Mouse (Mus musculus) neural tube, embryonic 13.5 days (tissue): Measurements from ENCODE around the gene Irf2bp1. TPM values are rescaled to one million over a fixed set of nuclear protein-coding genes. Genes with fewer than 3 reads are reported as not detected.

Source experiments
- polyA plus RNA-seq: library from polyadenylated mRNA; unstranded; fragments of >200 nt; fragmentation: Nextera tagmentation; extraction: Ambion mirVana; gene quantifications from 2 replicates; pipeline ENCODE4 v1.2.1, GENCODE M21; 2015

Irf2bp1 gene
- polyA plus RNA-seq, 1 experiment from 2014 or later = 28.4 TPM

Other genes starting within 250 kb of the Irf2bp1 start
- not detected in 2 replicates for gene Psg19, start 205.5 kb upstream of the Irf2bp1 start, polyA plus RNA-seq
- not detected in 2 replicates for gene Psg17, start 182.4 kb upstream of the Irf2bp1 start, polyA plus RNA-seq
- 0.17 and 0.59 TPM in 2 replicates for gene Mill2, start 164.1 kb upstream of the Irf2bp1 start, polyA plus RNA-seq
- gene Pglyrp1, start 132.7 kb upstream of the Irf2bp1 start, polyA plus RNA-seq = 12.6 and 12.8 TPM in 2 replicates
- 19.7 and 23.0 TPM in 2 replicates for gene Ccdc61, start 93.6 kb upstream of the Irf2bp1 start, polyA plus RNA-seq
- gene Nova2, start 78.2 kb upstream of the Irf2bp1 start, polyA plus RNA-seq = 9.7 and 10.7 TPM in 2 replicates
- 0.56 TPM in 2 replicates for gene Nanos2, start 16.6 kb upstream of the Irf2bp1 start, polyA plus RNA-seq
- 5.8 and 7.4 TPM in 2 replicates for gene Mypop, start 12.8 kb upstream of the Irf2bp1 start, polyA plus RNA-seq
- gene Foxa3, start 19.5 kb downstream of the Irf2bp1 start, polyA plus RNA-seq = 0.13 and 0.14 TPM in 2 replicates
- gene Sympk, start 20.3 kb downstream of the Irf2bp1 start, polyA plus RNA-seq = 30.4 and 32.7 TPM in 2 replicates
- gene Rsph6a, start 50.6 kb downstream of the Irf2bp1 start, polyA plus RNA-seq = not detected in 2 replicates
- gene Dmwd, start 72.2 kb downstream of the Irf2bp1 start, polyA plus RNA-seq = 25.1 and 26.0 TPM in 2 replicates
- 10.5 and 10.7 TPM in 2 replicates for gene Dmpk, start 79.8 kb downstream of the Irf2bp1 start, polyA plus RNA-seq
- gene Six5, start 90.5 kb downstream of the Irf2bp1 start, polyA plus RNA-seq = 2.5 and 3.2 TPM in 2 replicates
- gene Gm4969, start 114.3 kb downstream of the Irf2bp1 start, polyA plus RNA-seq = 2.1 and 2.3 TPM in 2 replicates
- gene Fbxo46, start 115.8 kb downstream of the Irf2bp1 start, polyA plus RNA-seq = 17.7 and 18.1 TPM in 2 replicates
- gene Qpctl, start 145.2 kb downstream of the Irf2bp1 start, polyA plus RNA-seq = 21.7 and 22.2 TPM in 2 replicates
- gene Snrpd2, start 145.7 kb downstream of the Irf2bp1 start, polyA plus RNA-seq = 108 and 118 TPM in 2 replicates
- gene Gipr, start 162.1 kb downstream of the Irf2bp1 start, polyA plus RNA-seq = 1.3 and 1.4 TPM in 2 replicates
- 6.8 and 8.1 TPM in 2 replicates for gene Eml2, start 172.4 kb downstream of the Irf2bp1 start, polyA plus RNA-seq
- 2.0 and 2.6 TPM in 2 replicates for gene Gpr4, start 208.5 kb downstream of the Irf2bp1 start, polyA plus RNA-seq
- 38.7 and 39.9 TPM in 2 replicates for gene Opa3, start 224.3 kb downstream of the Irf2bp1 start, polyA plus RNA-seq